Mouse (Mus musculus): ENCODE measurements around the gene 5730522E02Rik. TPM values are rescaled to one million over a fixed set of nuclear protein-coding genes. Genes with fewer than 3 reads are reported as not detected.

The 5730522E02Rik gene
- polyA plus RNA-seq, 1 experiment from 2014 or later = 26.4 TPM

DNA sequence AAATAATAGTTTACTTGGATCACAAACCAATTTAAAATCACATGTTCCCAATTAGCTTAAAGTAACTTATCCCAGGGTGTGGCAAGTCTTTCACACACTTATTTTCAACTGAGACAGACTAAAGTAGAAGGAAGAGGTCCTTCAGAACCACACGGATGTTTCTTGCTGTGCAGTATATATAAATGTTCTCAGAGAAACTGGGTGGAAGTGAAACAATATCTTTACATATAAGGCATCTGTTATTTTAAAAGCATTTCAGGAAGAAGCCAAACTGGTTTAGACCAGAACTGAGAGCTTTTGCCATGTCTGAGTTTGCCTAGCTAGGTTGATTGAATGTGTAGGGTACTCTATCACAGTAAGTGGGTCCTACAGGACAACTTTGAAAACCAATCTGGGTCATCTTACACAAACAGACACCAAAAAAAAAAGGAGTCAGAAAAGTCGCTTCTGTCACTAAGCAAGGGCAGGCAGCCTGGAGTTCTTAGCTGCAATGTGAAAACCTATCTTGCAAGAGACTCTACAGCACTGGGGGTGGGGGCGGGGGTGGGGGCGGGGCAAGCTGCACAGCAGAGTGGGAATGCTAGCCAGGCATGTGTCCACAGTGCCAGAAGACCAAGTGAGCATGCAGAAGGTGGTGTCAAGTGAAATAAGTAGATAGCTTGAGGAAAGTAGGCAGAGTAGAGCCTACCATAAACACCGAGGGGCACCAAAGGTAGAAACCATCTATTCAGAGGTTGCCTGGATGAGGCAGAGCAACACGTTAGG is 463.3 kb downstream of the 5730522E02Rik start:
- no peaks in the 10 kb centered on the region; the same call in 1 of the 2 replicates for H3K4me1 ChIP-seq (replicated peaks; ENCODE audit: control insufficient read depth, insufficient read depth, low read length)
- 72% methylated on average over 6 of the region's 6 CpGs for WGBS

DNA sequence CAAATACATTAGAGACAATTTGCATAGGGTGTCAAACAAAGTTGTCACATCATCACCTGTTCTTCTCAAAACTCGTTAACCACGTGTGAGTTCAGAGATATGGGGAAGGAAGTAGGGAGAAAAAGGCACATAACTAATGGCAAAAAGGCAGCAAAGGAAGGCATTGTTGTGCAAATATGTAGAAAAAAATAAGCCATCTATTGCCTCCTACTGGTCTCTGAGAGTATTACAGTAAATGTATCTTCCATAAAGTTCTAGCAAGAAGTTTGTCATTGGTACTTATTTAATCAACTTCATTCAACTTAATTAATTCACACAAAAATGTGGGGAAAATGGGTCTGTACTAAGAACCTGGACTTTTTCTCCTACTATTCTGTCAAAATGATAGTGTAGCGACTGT is 466.9 kb downstream of the 5730522E02Rik start:
- Histone ChIP-seq H3K4me3 (replicated peaks; ENCODE audit: low read length) (no peak overlapping the region), H3K4me2 (ENCODE audit: low read length) (no peak overlapping the region), H3K9me3 (ENCODE audit: control insufficient read depth, low read length) (no peaks in the 10 kb centered on the region), H3K36me3 (ENCODE audit: control insufficient read depth, insufficient read depth) (no peaks in the 10 kb centered on the region), H3K27ac (ENCODE audit: low read length) (no peak overlapping the region), H3K9ac (replicated peaks; ENCODE audit: low read depth, low read length) (no peak overlapping the region), H3K4me1 (replicated peaks; ENCODE audit: control insufficient read depth, insufficient read depth, low read length) (no peaks in the 10 kb centered on the region), H3K27me3 (replicated peaks; ENCODE audit: control insufficient read depth, insufficient read depth, low read length) (no peaks in the 10 kb centered on the region)
- WGBS = 65% methylated on average over 3 of the region's 3 CpGs
- ATAC-seq = no peak

More for the DNA sequence above, 463.3 kb downstream of the 5730522E02Rik start:
- Histone ChIP-seq H3K36me3 (ENCODE audit: control insufficient read depth, insufficient read depth) (no peaks in the 10 kb centered on the region), H3K4me2 (ENCODE audit: low read length) (no peak overlapping the region), H3K9me3 (ENCODE audit: control insufficient read depth, low read length) (no peaks in the 10 kb centered on the region), H3K9ac (replicated peaks; ENCODE audit: low read depth, low read length) (no peak overlapping the region), H3K27me3 (replicated peaks; ENCODE audit: control insufficient read depth, insufficient read depth, low read length) (no peaks in the 10 kb centered on the region), H3K27ac (ENCODE audit: low read length) (no peak overlapping the region), H3K4me3 (replicated peaks; ENCODE audit: low read length) (no peak overlapping the region)
- no peak for ATAC-seq

DNA sequence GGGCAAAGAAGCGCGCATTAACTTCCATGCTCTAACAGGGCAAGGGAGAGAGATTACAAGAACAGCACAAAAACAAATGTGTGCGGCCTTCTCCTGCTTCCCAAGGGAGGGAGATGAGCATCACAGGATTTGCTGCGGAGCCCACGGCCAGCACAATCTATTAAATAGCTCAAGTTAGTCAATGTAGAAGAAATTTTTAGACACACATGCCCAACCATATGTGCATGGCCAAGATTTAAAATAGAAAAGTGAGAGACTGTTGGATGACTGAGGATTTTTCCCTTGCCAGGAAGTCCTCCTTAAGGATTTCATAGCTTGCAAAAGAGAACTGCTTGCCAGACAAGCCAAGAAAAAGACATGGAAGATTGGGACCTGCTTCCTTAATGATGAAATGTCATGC is 473.3 kb downstream of the 5730522E02Rik start:
- H3K9ac ChIP-seq (replicated peaks; ENCODE audit: low read depth, low read length) = no peak overlapping the region
- WGBS = 62% methylated on average over 5 of the region's 5 CpGs
- ATAC-seq = peak; percentile 77
- H3K4me1 ChIP-seq (replicated peaks; ENCODE audit: control insufficient read depth, insufficient read depth, low read length) = 0 out of 2 replicates have a peak, but pooled peaks cover 6% of the 10 kb centered on the region
- H3K4me3 ChIP-seq (replicated peaks; ENCODE audit: low read length) = no peak overlapping the region
- H3K4me2 ChIP-seq (ENCODE audit: low read length) = no peak overlapping the region
- H3K27me3 ChIP-seq (replicated peaks; ENCODE audit: control insufficient read depth, insufficient read depth, low read length) = no peaks in the 10 kb centered on the region
- H3K36me3 ChIP-seq (ENCODE audit: control insufficient read depth, insufficient read depth) = no peaks in the 10 kb centered on the region
- peak overlapping the region; percentile 58 for H3K27ac ChIP-seq (ENCODE audit: low read length)
- H3K9me3 ChIP-seq (ENCODE audit: control insufficient read depth, low read length) = no peaks in the 10 kb centered on the region

DNA sequence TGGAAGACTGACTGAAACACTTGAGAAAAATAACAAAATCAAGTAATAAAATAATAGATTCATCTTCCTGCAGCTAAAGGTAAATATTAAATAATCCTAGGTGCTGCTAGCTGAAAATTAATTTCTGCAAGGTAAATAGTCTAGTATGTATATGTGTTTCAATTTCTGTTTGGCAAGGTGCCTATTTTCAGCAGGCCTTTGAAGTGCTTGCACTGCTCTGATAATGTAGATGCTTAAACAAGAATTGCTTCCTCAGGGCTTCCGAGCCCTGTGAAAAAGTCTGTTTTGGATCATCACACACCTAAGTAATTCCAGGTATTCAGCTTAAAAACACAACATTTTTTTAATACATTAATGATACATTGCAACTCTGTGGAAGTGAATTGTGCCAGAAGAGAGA is 481.1 kb downstream of the 5730522E02Rik start:
- ATAC-seq = no peak
- H3K9me3 ChIP-seq (ENCODE audit: control insufficient read depth, low read length) = no peaks in the 10 kb centered on the region
- no peak overlapping the region for H3K4me2 ChIP-seq (ENCODE audit: low read length)
- no peak overlapping the region for H3K4me3 ChIP-seq (replicated peaks; ENCODE audit: low read length)
- H3K4me1 ChIP-seq (replicated peaks; ENCODE audit: control insufficient read depth, insufficient read depth, low read length) = no peaks in the 10 kb centered on the region
- WGBS = 65% methylated on average over 1 of the region's 1 CpGs
- no peak overlapping the region for H3K27ac ChIP-seq (ENCODE audit: low read length)
- H3K9ac ChIP-seq (replicated peaks; ENCODE audit: low read depth, low read length) = no peak overlapping the region
- H3K27me3 ChIP-seq (replicated peaks; ENCODE audit: control insufficient read depth, insufficient read depth, low read length) = no peaks in the 10 kb centered on the region
- no peaks in the 10 kb centered on the region for H3K36me3 ChIP-seq (ENCODE audit: control insufficient read depth, insufficient read depth)

DNA sequence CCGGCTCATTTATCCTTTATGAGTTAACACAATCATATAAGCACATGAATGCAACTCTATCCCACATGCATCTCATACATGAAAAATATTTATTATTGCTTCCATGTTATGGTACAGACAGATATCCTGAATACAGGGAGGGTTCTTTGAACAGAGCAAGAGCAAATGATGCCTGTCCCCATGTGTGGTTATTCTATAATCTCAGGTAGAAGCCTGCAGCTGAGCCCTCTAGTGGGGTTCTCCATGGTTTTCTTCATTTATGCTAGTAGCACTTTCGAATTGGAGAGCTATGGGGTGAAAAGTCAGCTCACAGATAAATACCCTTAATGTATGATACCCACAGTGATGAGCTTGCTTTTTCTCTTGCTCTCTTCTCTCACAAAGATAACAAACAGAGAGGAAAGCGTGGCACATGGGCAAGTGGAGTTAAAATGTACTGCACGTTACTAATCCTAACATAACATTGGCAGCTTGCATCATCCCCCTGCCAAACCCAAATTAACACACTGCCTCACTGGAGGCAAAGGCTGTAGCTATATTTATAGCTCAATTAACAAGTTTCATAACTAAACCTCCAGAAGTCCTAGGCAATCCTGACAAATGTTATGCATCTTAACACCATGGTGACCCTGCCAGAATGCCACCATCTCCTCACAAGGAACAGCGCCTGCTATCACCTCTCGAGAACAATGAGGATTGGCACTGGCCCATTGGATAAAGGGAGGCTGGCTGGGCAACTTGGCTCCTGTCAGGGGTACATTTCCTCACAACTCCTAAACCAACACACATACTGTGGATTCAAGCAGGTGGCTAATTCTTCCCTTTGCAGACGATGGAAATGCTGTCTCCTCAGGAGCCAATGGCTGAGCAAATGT is 494.9 kb downstream of the 5730522E02Rik start:
- Histone ChIP-seq H3K9ac (replicated peaks; ENCODE audit: low read depth, low read length) (no peak overlapping the region), H3K4me1 (replicated peaks; ENCODE audit: control insufficient read depth, insufficient read depth, low read length) (peaks cover 9% of the 10 kb centered on the region), H3K27me3 (replicated peaks; ENCODE audit: control insufficient read depth, insufficient read depth, low read length) (no peaks in the 10 kb centered on the region), H3K27ac (ENCODE audit: low read length) (peak overlapping the region; percentile 82), H3K36me3 (ENCODE audit: control insufficient read depth, insufficient read depth) (no peaks in the 10 kb centered on the region), H3K4me3 (replicated peaks; ENCODE audit: low read length) (no peak overlapping the region), H3K4me2 (ENCODE audit: low read length) (no peak overlapping the region), H3K9me3 (ENCODE audit: control insufficient read depth, low read length) (no peaks in the 10 kb centered on the region)
- ATAC-seq = peak; percentile 94
- WGBS = 47% methylated on average over 7 of the region's 7 CpGs

GRCm38 (mm10) chr11:25710559-25710958 is 500.0 kb downstream of the 5730522E02Rik start:
- ATAC-seq = no peak
- Histone ChIP-seq H3K4me1 (replicated peaks; ENCODE audit: control insufficient read depth, insufficient read depth, low read length) (peaks cover 12% of the 10 kb centered on the region; the same call in 1 of the 2 replicates), H3K4me2 (ENCODE audit: low read length) (no peak overlapping the region), H3K9me3 (ENCODE audit: control insufficient read depth, low read length) (no peaks in the 10 kb centered on the region), H3K27me3 (replicated peaks; ENCODE audit: control insufficient read depth, insufficient read depth, low read length) (no peaks in the 10 kb centered on the region), H3K9ac (replicated peaks; ENCODE audit: low read depth, low read length) (no peak overlapping the region), H3K4me3 (replicated peaks; ENCODE audit: low read length) (no peak overlapping the region), H3K27ac (ENCODE audit: low read length) (peak overlapping the region; percentile 75), H3K36me3 (ENCODE audit: control insufficient read depth, insufficient read depth) (no peaks in the 10 kb centered on the region)
- WGBS = 40% methylated on average over 2 of the region's 2 CpGs

DNA sequence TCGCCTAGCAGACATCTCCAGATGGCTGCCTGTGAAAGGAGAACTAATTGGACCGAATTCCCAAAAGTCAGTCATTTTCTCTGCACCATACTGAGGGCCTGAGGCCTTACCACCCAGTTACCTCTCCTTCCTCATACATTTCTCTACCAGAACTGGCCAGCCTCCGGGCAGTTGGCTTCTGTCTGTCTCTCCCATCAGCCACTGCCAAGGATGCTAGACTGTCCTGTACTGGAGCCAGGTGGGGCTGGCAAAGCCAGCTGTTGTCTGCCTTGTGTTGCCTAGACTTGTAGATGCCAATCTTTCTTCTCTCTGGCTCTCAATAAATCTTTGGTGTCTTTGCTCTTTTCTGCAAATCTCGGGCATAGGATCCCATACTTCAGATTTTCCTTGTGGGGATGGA is 500.7 kb downstream of the 5730522E02Rik start:
- H3K36me3 ChIP-seq (ENCODE audit: control insufficient read depth, insufficient read depth) = no peaks in the 10 kb centered on the region
- H3K4me3 ChIP-seq (replicated peaks; ENCODE audit: low read length) = no peak overlapping the region
- no peak overlapping the region for H3K4me2 ChIP-seq (ENCODE audit: low read length)
- H3K27ac ChIP-seq (ENCODE audit: low read length) = peak overlapping the region; percentile 58
- H3K9me3 ChIP-seq (ENCODE audit: control insufficient read depth, low read length) = no peaks in the 10 kb centered on the region
- H3K27me3 ChIP-seq (replicated peaks; ENCODE audit: control insufficient read depth, insufficient read depth, low read length) = no peaks in the 10 kb centered on the region
- H3K4me1 ChIP-seq (replicated peaks; ENCODE audit: control insufficient read depth, insufficient read depth, low read length) = peaks cover 9% of the 10 kb centered on the region; the same call in 1 of the 2 replicates
- H3K9ac ChIP-seq (replicated peaks; ENCODE audit: low read depth, low read length) = no peak overlapping the region
- 49% methylated on average over 4 of the region's 4 CpGs for WGBS
- peak; percentile 82 for ATAC-seq

DNA sequence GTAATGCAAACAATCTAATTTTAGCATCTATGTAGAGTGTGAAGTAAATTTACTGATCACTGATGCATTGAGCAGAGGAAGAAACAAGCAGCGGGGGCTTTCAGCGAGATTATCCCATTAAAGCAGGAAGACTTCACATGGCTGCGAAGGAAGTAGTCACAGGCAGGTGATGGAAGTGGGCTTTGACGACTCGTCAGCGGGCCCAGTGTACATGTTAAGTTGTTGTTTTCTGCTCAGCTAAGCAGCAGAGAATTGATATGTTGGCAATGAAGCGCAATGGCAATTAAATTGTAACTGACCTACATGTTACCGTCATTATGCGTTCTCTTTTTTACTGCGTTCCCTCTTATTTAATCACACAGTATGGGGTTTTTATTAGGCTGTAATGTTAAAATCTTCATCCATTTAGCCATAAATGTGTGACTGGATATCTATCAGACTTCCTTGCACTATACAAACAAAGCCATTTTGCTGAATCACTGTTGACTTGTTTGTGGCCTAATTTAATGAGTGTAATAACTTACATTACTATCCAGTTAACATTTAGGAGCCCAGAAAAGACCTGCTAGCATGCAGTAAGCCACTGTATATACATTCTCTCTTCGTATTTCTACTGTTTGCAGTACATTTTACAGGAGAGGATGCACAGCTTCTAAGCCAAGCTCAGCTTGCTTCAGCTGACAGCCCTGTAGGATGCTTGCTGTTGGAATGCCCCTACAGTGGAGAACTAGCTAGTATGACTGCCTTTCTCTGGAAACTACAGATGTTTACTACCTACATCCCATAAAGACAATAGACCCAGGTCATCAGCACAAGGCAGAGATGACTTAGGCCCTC is 506.0 kb downstream of the 5730522E02Rik start:
- H3K4me2 ChIP-seq (ENCODE audit: low read length) = peak overlapping the region; percentile 30
- ATAC-seq = peak; percentile 67
- no peaks in the 10 kb centered on the region for H3K27me3 ChIP-seq (replicated peaks; ENCODE audit: control insufficient read depth, insufficient read depth, low read length)
- no peak overlapping the region; the same call in 1 of the 2 replicates for H3K9ac ChIP-seq (replicated peaks; ENCODE audit: low read depth, low read length)
- H3K4me3 ChIP-seq (replicated peaks; ENCODE audit: low read length) = no peak overlapping the region
- H3K9me3 ChIP-seq (ENCODE audit: control insufficient read depth, low read length) = no peaks in the 10 kb centered on the region
- H3K27ac ChIP-seq (ENCODE audit: low read length) = peak overlapping the region; percentile 25
- no peaks in the 10 kb centered on the region for H3K36me3 ChIP-seq (ENCODE audit: control insufficient read depth, insufficient read depth)
- WGBS = 27% methylated on average over 11 of the region's 11 CpGs
- H3K4me1 ChIP-seq (replicated peaks; ENCODE audit: control insufficient read depth, insufficient read depth, low read length) = peaks cover 9% of the 10 kb centered on the region
